34 mouse cellular contexts compared by ENCODE assay signal in genomic region chr17:6117148-6117725, GRCm38 (mm10). TPM values are rescaled to one million over a fixed set of nuclear protein-coding genes. Genes with fewer than 3 reads are reported as not detected.
DNase-seq lines count a peak whose midpoint lies in the region; ATAC-seq and TF ChIP-seq lines count a peak whose summit lies in the region.
"Had no signal": no experiment of that assay in that cellular context is flagged by ENCODE, and none has a peak within 500 bp of the region (broad histone marks: within the 10 kb centered on the region; RNA-seq: fewer than 3 reads in every experiment).

No protein-coding gene starts in this region.

- H3K79me2 ChIP-seq in C2C12 (ENCODE audit: control insufficient read depth, insufficient read depth), result peaks cover 93% of the 10 kb centered on the region

- 73% methylated on average over 4 of the region's 4 CpGs for WGBS in embryonic facial prominence, embryonic 14.5 days
- 78% methylated on average over 4 of the region's 4 CpGs for WGBS in embryonic facial prominence, embryonic 10.5 days
- WGBS in limb, embryonic 14.5 days, result 68% methylated on average over 4 of the region's 4 CpGs
- WGBS in limb, embryonic 10.5 days, result 80% methylated on average over 4 of the region's 4 CpGs
- WGBS in intestine, embryonic 16.5 days, result 70% methylated on average over 4 of the region's 4 CpGs

- no peak overlapping the region for H3K4me3 ChIP-seq in embryonic facial prominence, embryonic 14.5 days (ENCODE audit: low read depth, low read length)
- no peak overlapping the region for H3K4me3 ChIP-seq in embryonic facial prominence, embryonic 10.5 days
- no peak overlapping the region for H3K4me3 ChIP-seq in limb, embryonic 14.5 days (replicated peaks; ENCODE audit: low read length)
- H3K4me3 ChIP-seq in limb, embryonic 10.5 days, result no peak overlapping the region
- H3K4me3 ChIP-seq in C2C12 (ENCODE audit: insufficient read depth, poor library complexity, severe bottlenecking), result no peak overlapping the region
- no peak overlapping the region for H3K4me3 ChIP-seq in intestine, embryonic 16.5 days (ENCODE audit: low read length)
- H3K4me3 ChIP-seq: embryonic facial prominence, embryonic 12.5 days; erythroblast, embryonic 14.5 days; forebrain, embryonic 12.5 days; heart, embryonic 15.5 days; hindbrain, embryonic 12.5 days; kidney, embryonic 15.5 days; midbrain, embryonic 10.5 days; midbrain, embryonic 15.5 days; neural tube, embryonic 12.5 days had no signal

- 0 out of 2 replicates have a peak, but pooled peaks have one; percentile 26 for ATAC-seq in embryonic facial prominence, embryonic 14.5 days (ENCODE audit: low read depth)
- no peak for ATAC-seq in limb, embryonic 14.5 days (ENCODE audit: low FRiP score, low read depth)
- ATAC-seq in intestine, embryonic 16.5 days, result 0 out of 2 replicates have a peak, but pooled peaks have one; percentile 33
- ATAC-seq in inflammation-experienced regulatory T-cells, adult 6 months, result no peak
- ATAC-seq: forebrain, postnatal 0 days; hindbrain, postnatal 0 days; midbrain, embryonic 15.5 days; Patski had no signal

- H3K9ac ChIP-seq in embryonic facial prominence, embryonic 14.5 days (ENCODE audit: low read depth, low read length), result no peak overlapping the region
- no peak overlapping the region for H3K9ac ChIP-seq in limb, embryonic 14.5 days (ENCODE audit: low read depth, low read length, severe bottlenecking)
- H3K9ac ChIP-seq in intestine, embryonic 16.5 days (ENCODE audit: low read depth, low read length), result no peak overlapping the region
- H3K9ac ChIP-seq: embryonic facial prominence, embryonic 12.5 days; forebrain, embryonic 12.5 days; forebrain, postnatal 0 days; heart, embryonic 15.5 days; hindbrain, embryonic 12.5 days; kidney, embryonic 15.5 days; liver, embryonic 14.5 days; midbrain, embryonic 15.5 days; neural tube, embryonic 12.5 days had no signal

- peak; percentile 21 for DNase-seq in embryonic facial prominence, embryonic 14.5 days (ENCODE audit: low spot score)
- DNase-seq in embryonic facial prominence, embryonic 10.5 days (ENCODE audit: low spot score), result no peak
- DNase-seq in limb, embryonic 14.5 days (ENCODE audit: low spot score), result peak; percentile 16
- DNase-seq in limb, embryonic 10.5 days (ENCODE audit: low spot score), result no peak
- no peak for DNase-seq in adrenal gland, adult 2 months
- DNase-seq: adrenal gland, postnatal 14 days; B cell, adult 2 months; cerebellum, adult 18-20 months; forebrain, postnatal 0 days; heart, postnatal 36 days; kidney, adult 18-20 months; kidney, postnatal 4 days; left cerebral cortex, postnatal 4 days; liver; lung, adult 2 months; lung, postnatal 14 days; right cerebral cortex, adult 18-20 months; thymus, postnatal 14 days had no signal

- no peak for TF ChIP-seq POLR2A in limb, embryonic 14.5 days (IDR thresholded peaks at IDR 0.05; ENCODE audit: borderline replicate concordance, extremely low read depth, insufficient read depth, insufficient read length)

- no peak for TF ChIP-seq CTCF in C2C12 (IDR thresholded peaks at IDR 0.05; ENCODE audit: control insufficient read depth, insufficient read depth, insufficient read length)

- 0 out of 2 replicates have a peak, but pooled peaks cover 4% of the 10 kb centered on the region for H3K4me1 ChIP-seq in embryonic facial prominence, embryonic 14.5 days (ENCODE audit: control insufficient read depth, insufficient read depth, low read length)
- H3K4me1 ChIP-seq in embryonic facial prominence, embryonic 10.5 days, result peaks cover 4% of the 10 kb centered on the region; the same call in 1 of the 2 replicates
- H3K4me1 ChIP-seq in limb, embryonic 14.5 days (ENCODE audit: control insufficient read depth, insufficient read depth, low read length), result peaks cover 9% of the 10 kb centered on the region; the same call in 1 of the 2 replicates
- no peaks in the 10 kb centered on the region for H3K4me1 ChIP-seq in limb, embryonic 10.5 days
- H3K4me1 ChIP-seq in intestine, embryonic 16.5 days (ENCODE audit: control insufficient read depth, insufficient read depth, low read length), result no peaks in the 10 kb centered on the region
- H3K4me1 ChIP-seq: embryonic facial prominence, embryonic 12.5 days; forebrain, embryonic 12.5 days; midbrain, embryonic 10.5 days; neural tube, embryonic 12.5 days had no signal

- H3K27me3 ChIP-seq in embryonic facial prominence, embryonic 14.5 days (replicated peaks; ENCODE audit: control insufficient read depth, insufficient read depth, low read length), result no peaks in the 10 kb centered on the region
- H3K27me3 ChIP-seq in embryonic facial prominence, embryonic 10.5 days (replicated peaks; ENCODE audit: low read depth, poor library complexity, severe bottlenecking), result no peaks in the 10 kb centered on the region
- no peaks in the 10 kb centered on the region for H3K27me3 ChIP-seq in limb, embryonic 14.5 days (ENCODE audit: control insufficient read depth, insufficient read depth, low read length)
- no peaks in the 10 kb centered on the region for H3K27me3 ChIP-seq in limb, embryonic 10.5 days (ENCODE audit: low read depth, poor library complexity, severe bottlenecking)
- no peaks in the 10 kb centered on the region for H3K27me3 ChIP-seq in C2C12 (ENCODE audit: control insufficient read depth, insufficient read depth, insufficient read length)
- no peaks in the 10 kb centered on the region for H3K27me3 ChIP-seq in intestine, embryonic 16.5 days (replicated peaks; ENCODE audit: control insufficient read depth, insufficient read depth, low read length)
- H3K27me3 ChIP-seq: CH12.LX; embryonic facial prominence, embryonic 12.5 days; forebrain, embryonic 12.5 days; heart, embryonic 15.5 days; hindbrain, embryonic 12.5 days; kidney, embryonic 15.5 days; midbrain, embryonic 15.5 days; neural tube, embryonic 12.5 days; Patski had no signal

- H3K36me3 ChIP-seq in embryonic facial prominence, embryonic 14.5 days (ENCODE audit: control insufficient read depth, insufficient read depth, low read length), result peaks cover 15% of the 10 kb centered on the region
- peaks cover 73% of the 10 kb centered on the region for H3K36me3 ChIP-seq in embryonic facial prominence, embryonic 10.5 days (replicated peaks)
- peaks cover 16% of the 10 kb centered on the region for H3K36me3 ChIP-seq in limb, embryonic 14.5 days (ENCODE audit: control insufficient read depth, insufficient read depth, low read length)
- peaks cover 51% of the 10 kb centered on the region for H3K36me3 ChIP-seq in limb, embryonic 10.5 days
- peaks cover 68% of the 10 kb centered on the region for H3K36me3 ChIP-seq in C2C12 (ENCODE audit: control insufficient read depth, insufficient read depth)
- 0 out of 2 replicates have a peak, but pooled peaks cover 2% of the 10 kb centered on the region for H3K36me3 ChIP-seq in intestine, embryonic 16.5 days (ENCODE audit: control insufficient read depth, insufficient read depth, low read length)

- peaks cover 84% of the 10 kb centered on the region for H3K79me3 ChIP-seq in C2C12 (ENCODE audit: low read depth)

- H3ac ChIP-seq in C2C12 (ENCODE audit: control insufficient read depth, insufficient read length, low read depth), result no peak overlapping the region

- no peak overlapping the region for H3K27ac ChIP-seq in embryonic facial prominence, embryonic 14.5 days (replicated peaks; ENCODE audit: low read depth, low read length)
- no peak overlapping the region for H3K27ac ChIP-seq in embryonic facial prominence, embryonic 10.5 days (replicated peaks)
- H3K27ac ChIP-seq in limb, embryonic 14.5 days (replicated peaks; ENCODE audit: low read depth, low read length), result 0 out of 2 replicates have a peak overlapping the region, but pooled peaks have one; percentile 13
- H3K27ac ChIP-seq in limb, embryonic 10.5 days, result no peak overlapping the region
- H3K27ac ChIP-seq in intestine, embryonic 16.5 days (ENCODE audit: low read length), result peak overlapping the region; percentile 9
- H3K27ac ChIP-seq: embryonic facial prominence, embryonic 12.5 days; forebrain, embryonic 12.5 days; heart, embryonic 15.5 days; hindbrain, embryonic 12.5 days; hindbrain, postnatal 0 days; kidney, embryonic 15.5 days; liver, embryonic 14.5 days; midbrain, embryonic 10.5 days; neural tube, embryonic 12.5 days had no signal

- no peaks in the 10 kb centered on the region for H3K9me3 ChIP-seq in embryonic facial prominence, embryonic 14.5 days (ENCODE audit: control insufficient read depth, low read length)
- no peaks in the 10 kb centered on the region for H3K9me3 ChIP-seq in embryonic facial prominence, embryonic 10.5 days
- no peaks in the 10 kb centered on the region for H3K9me3 ChIP-seq in limb, embryonic 14.5 days (ENCODE audit: control insufficient read depth, low read length)
- H3K9me3 ChIP-seq in limb, embryonic 10.5 days (replicated peaks), result no peaks in the 10 kb centered on the region
- H3K9me3 ChIP-seq in intestine, embryonic 16.5 days (ENCODE audit: control insufficient read depth, low read length), result no peaks in the 10 kb centered on the region
- H3K9me3 ChIP-seq: embryonic facial prominence, embryonic 12.5 days; forebrain, embryonic 12.5 days; heart, embryonic 15.5 days; hindbrain, embryonic 12.5 days; kidney, embryonic 15.5 days; midbrain, embryonic 10.5 days; midbrain, embryonic 15.5 days; neural tube, embryonic 12.5 days had no signal

- H3K4me2 ChIP-seq in embryonic facial prominence, embryonic 14.5 days (ENCODE audit: low read depth, low read length), result no peak overlapping the region
- H3K4me2 ChIP-seq in limb, embryonic 14.5 days (replicated peaks; ENCODE audit: low read depth, low read length, severe bottlenecking), result no peak overlapping the region
- H3K4me2 ChIP-seq in intestine, embryonic 16.5 days (ENCODE audit: low read depth, low read length), result no peak overlapping the region
- H3K4me2 ChIP-seq: embryonic facial prominence, embryonic 12.5 days; forebrain, embryonic 12.5 days; heart, embryonic 15.5 days; hindbrain, embryonic 12.5 days; kidney, embryonic 15.5 days; midbrain, embryonic 15.5 days; neural tube, embryonic 12.5 days had no signal

RNA-seq across cellular contexts. Expression of gene Tulp4, which starts 11.0 kb away (rescaled TPM):
- 83.6 and 86.3 TPM in 2 replicates for polyA plus RNA-seq in embryonic facial prominence, embryonic 14.5 days (2014; fragmentation: Nextera tagmentation; extraction: Ambion mirVana)
- 132 and 140 TPM in 2 replicates for polyA plus RNA-seq in embryonic facial prominence, embryonic 10.5 days (2016; fragmentation: Nextera tagmentation; extraction: Ambion mirVana)
- polyA plus RNA-seq in limb, embryonic 14.5 days (2012; rRNA removed), result 55.0 and 66.1 TPM in 2 replicates
- polyA plus RNA-seq in limb, embryonic 14.5 days (2014; fragmentation: Nextera tagmentation; extraction: Ambion mirVana), result 92.0 and 96.8 TPM in 2 replicates
- polyA plus RNA-seq in limb, embryonic 10.5 days (2016; fragmentation: Nextera tagmentation; extraction: Ambion mirVana), result 145 and 159 TPM in 2 replicates
- 58.1 TPM for polyA plus RNA-seq in C2C12 (2012; fragmentation: generic; extraction: Trizol)
- polyA plus RNA-seq in intestine, embryonic 16.5 days (2015; fragmentation: Nextera tagmentation; extraction: Ambion mirVana), result 60.1 and 79.1 TPM in 2 replicates
- polyA plus RNA-seq in inflammation-experienced regulatory T-cells, adult 6 months (2017; shearing (Covaris generic)), result 10 to 100 TPM; 29.1 to 38.2 (median 31.7) TPM
- 10 to 100 TPM; 66.5 to 85.6 TPM for total RNA-seq in adrenal gland, adult 2 months (2021)
- 53.3 and 66.6 TPM in 2 replicates for polyA plus RNA-seq in adrenal gland, adult 2 months (2012; rRNA removed)

RNA-seq across cellular contexts. Expression of gene Gtf2h5, which starts 37.7 kb away (rescaled TPM):
- polyA plus RNA-seq in embryonic facial prominence, embryonic 14.5 days (2014; fragmentation: Nextera tagmentation; extraction: Ambion mirVana), result 171 and 172 TPM in 2 replicates
- 165 and 169 TPM in 2 replicates for polyA plus RNA-seq in embryonic facial prominence, embryonic 10.5 days (2016; fragmentation: Nextera tagmentation; extraction: Ambion mirVana)
- 51.6 and 73.0 TPM in 2 replicates for polyA plus RNA-seq in limb, embryonic 14.5 days (2012; rRNA removed)
- polyA plus RNA-seq in limb, embryonic 14.5 days (2014; fragmentation: Nextera tagmentation; extraction: Ambion mirVana), result 161 and 176 TPM in 2 replicates
- 166 and 173 TPM in 2 replicates for polyA plus RNA-seq in limb, embryonic 10.5 days (2016; fragmentation: Nextera tagmentation; extraction: Ambion mirVana)
- polyA plus RNA-seq in C2C12 (2012; fragmentation: generic; extraction: Trizol), result 90.0 TPM
- 138 and 151 TPM in 2 replicates for polyA plus RNA-seq in intestine, embryonic 16.5 days (2015; fragmentation: Nextera tagmentation; extraction: Ambion mirVana)
- 100 to 1,000 TPM in 2 of 3 experiments, 10 to 100 TPM in 1; 97.3 to 112 (median 100) TPM for polyA plus RNA-seq in inflammation-experienced regulatory T-cells, adult 6 months (2017; shearing (Covaris generic))
- 10 to 100 TPM; 60.6 to 93.9 TPM for total RNA-seq in adrenal gland, adult 2 months (2021)
- polyA plus RNA-seq in adrenal gland, adult 2 months (2012; rRNA removed), result 3.9 and 4.5 TPM in 2 replicates

RNA-seq across cellular contexts. Expression of gene Serac1, which starts 37.7 kb away (rescaled TPM):
- 4.6 and 5.8 TPM in 2 replicates for polyA plus RNA-seq in embryonic facial prominence, embryonic 14.5 days (2014; fragmentation: Nextera tagmentation; extraction: Ambion mirVana)
- polyA plus RNA-seq in embryonic facial prominence, embryonic 10.5 days (2016; fragmentation: Nextera tagmentation; extraction: Ambion mirVana), result 7.3 and 8.1 TPM in 2 replicates
- polyA plus RNA-seq in limb, embryonic 14.5 days (2012; rRNA removed), result 12.1 and 12.4 TPM in 2 replicates
- polyA plus RNA-seq in limb, embryonic 14.5 days (2014; fragmentation: Nextera tagmentation; extraction: Ambion mirVana), result 5.0 and 6.1 TPM in 2 replicates
- 5.3 and 6.8 TPM in 2 replicates for polyA plus RNA-seq in limb, embryonic 10.5 days (2016; fragmentation: Nextera tagmentation; extraction: Ambion mirVana)
- polyA plus RNA-seq in C2C12 (2012; fragmentation: generic; extraction: Trizol), result 1.8 TPM
- 3.9 and 4.6 TPM in 2 replicates for polyA plus RNA-seq in intestine, embryonic 16.5 days (2015; fragmentation: Nextera tagmentation; extraction: Ambion mirVana)
- 1 to 10 TPM; 1.8 to 2.7 (median 1.9) TPM for polyA plus RNA-seq in inflammation-experienced regulatory T-cells, adult 6 months (2017; shearing (Covaris generic))
- total RNA-seq in adrenal gland, adult 2 months (2021), result 1 to 10 TPM; 5.3 to 6.9 TPM
- polyA plus RNA-seq in adrenal gland, adult 2 months (2012; rRNA removed), result 2.8 and 4.9 TPM in 2 replicates

Comparison
In these comparisons a context has a peak if more than half of its experiments do, and no peak if none do; other contexts are left out.
1. DNase-seq: peak in embryonic facial prominence, embryonic 14.5 days (single experiment) and limb, embryonic 14.5 days (single experiment); none in embryonic facial prominence, embryonic 10.5 days (single experiment), limb, embryonic 10.5 days (single experiment) and adrenal gland, adult 2 months (single experiment).
2. H3K27ac ChIP-seq: peak in limb, embryonic 14.5 days (single experiment) and intestine, embryonic 16.5 days (single experiment); none in embryonic facial prominence, embryonic 14.5 days (single experiment), embryonic facial prominence, embryonic 10.5 days (single experiment) and limb, embryonic 10.5 days (single experiment).
3. ATAC-seq: peak in embryonic facial prominence, embryonic 14.5 days (single experiment) and intestine, embryonic 16.5 days (single experiment); none in limb, embryonic 14.5 days (single experiment) and inflammation-experienced regulatory T-cells, adult 6 months (single experiment).